Mouse (Mus musculus) testis, postnatal 10 days (tissue): ENCODE data around the gene Myt1l.

Experiments
- DNase-seq: peaks from one replicate; pipeline ENCODE4 v3.0.0; 2021; ENCODE audit warnings: low spot score

Gene Myt1l

GRCm38 (mm10) chr12:29816761-29817160 is 288.6 kb downstream of the Myt1l start:
- DNase-seq, result no peak

GRCm38 (mm10) chr12:29822216-29822615 is 294.0 kb downstream of the Myt1l start:
- no peak for DNase-seq

- DNase-seq, result no peak
Observed at GRCm38 (mm10) chr12:29823766-29824417, 295.7 kb downstream of the Myt1l start.

- no peak for DNase-seq
Observed at GRCm38 (mm10) chr12:29830571-29830970, 302.4 kb downstream of the Myt1l start.

GRCm38 (mm10) chr12:29831356-29831755 is 303.2 kb downstream of the Myt1l start:
- DNase-seq, result no peak

GRCm38 (mm10) chr12:29837301-29837791 is 309.2 kb downstream of the Myt1l start:
- DNase-seq, result no peak

- DNase-seq, result no peak
Observed at GRCm38 (mm10) chr12:29838421-29838820, 310.2 kb downstream of the Myt1l start.

- DNase-seq, result no peak
Observed at GRCm38 (mm10) chr12:29849936-29850335, 321.8 kb downstream of the Myt1l start.

- no peak for DNase-seq
Observed at GRCm38 (mm10) chr12:29854151-29854585, 326.0 kb downstream of the Myt1l start.

GRCm38 (mm10) chr12:29855007-29855406 is 326.8 kb downstream of the Myt1l start:
- peak; percentile 82 for DNase-seq

GRCm38 (mm10) chr12:29860986-29861385 is 332.8 kb downstream of the Myt1l start:
- no peak for DNase-seq

- DNase-seq, result no peak
Observed at GRCm38 (mm10) chr12:29868295-29868694, 340.1 kb downstream of the Myt1l start.

- DNase-seq, result no peak
Observed at GRCm38 (mm10) chr12:29868781-29869180, 340.6 kb downstream of the Myt1l start.

GRCm38 (mm10) chr12:29872156-29872815 is 344.1 kb downstream of the Myt1l start:
- DNase-seq, result no peak

GRCm38 (mm10) chr12:29873281-29873772 is 345.1 kb downstream of the Myt1l start:
- DNase-seq, result no peak

GRCm38 (mm10) chr12:29877977-29878376 is 349.8 kb downstream of the Myt1l start:
- no peak for DNase-seq

GRCm38 (mm10) chr12:29882871-29883617 is 354.9 kb downstream of the Myt1l start:
- DNase-seq, result peak; percentile 79

- DNase-seq, result no peak
Observed at GRCm38 (mm10) chr12:29884376-29884775, 356.2 kb downstream of the Myt1l start.

- peak; percentile 58 for DNase-seq
Observed at GRCm38 (mm10) chr12:29894669-29895068, 366.5 kb downstream of the Myt1l start.

- no peak for DNase-seq
Observed at GRCm38 (mm10) chr12:29897533-29898085, 369.4 kb downstream of the Myt1l start.

- DNase-seq, result no peak
Observed at GRCm38 (mm10) chr12:29904101-29904874, 376.1 kb downstream of the Myt1l start.
